In genomic region chr6:86820690-86821089, GRCm38 (mm10) we compare ENCODE assay signal across 11 mouse cellular contexts. TPM values are rescaled to one million over a fixed set of nuclear protein-coding genes. Genes with fewer than 3 reads are reported as not detected.
DNase-seq lines count a peak whose midpoint lies in the region; ATAC-seq and TF ChIP-seq lines count a peak whose summit lies in the region.
"Had no signal": no experiment of that assay in that cellular context is flagged by ENCODE, and none has a peak within 500 bp of the region (broad histone marks: within the 10 kb centered on the region; RNA-seq: fewer than 3 reads in every experiment).

No protein-coding gene starts in this region.

- TF ChIP-seq CTCF in layer of hippocampus, adult 2 months (conservative IDR thresholded peaks at IDR 0.05) = peak; percentile 73
- TF ChIP-seq CTCF in stomach, postnatal 0 days (IDR thresholded peaks at IDR 0.05; ENCODE audit: low read depth) = peak; percentile 71

- no peaks in the 10 kb centered on the region for H3K27me3 ChIP-seq in stomach, postnatal 0 days (ENCODE audit: control insufficient read depth, insufficient read depth, low read length)

- H3K4me1 ChIP-seq in stomach, postnatal 0 days (replicated peaks; ENCODE audit: control insufficient read depth, insufficient read depth) = no peaks in the 10 kb centered on the region

- 50% methylated on average over 7 of the region's 7 CpGs for WGBS in stomach, postnatal 0 days

- no peak overlapping the region for H3K4me3 ChIP-seq in layer of hippocampus, adult 2 months
- H3K4me3 ChIP-seq in stomach, postnatal 0 days (ENCODE audit: low read depth, low read length) = no peak overlapping the region
- H3K4me3 ChIP-seq: megakaryocyte, embryonic 14.5 days had no signal

- H3K9me3 ChIP-seq in stomach, postnatal 0 days (ENCODE audit: control insufficient read depth, low read length) = no peaks in the 10 kb centered on the region
- H3K9me3 ChIP-seq: megakaryocyte, embryonic 14.5 days had no signal

- no peak overlapping the region for H3K9ac ChIP-seq in stomach, postnatal 0 days (ENCODE audit: low read length)

- H3K36me3 ChIP-seq in stomach, postnatal 0 days (ENCODE audit: control insufficient read depth, insufficient read depth, low read length) = no peaks in the 10 kb centered on the region

- TF ChIP-seq EP300 in stomach, postnatal 0 days (optimal IDR thresholded peaks at IDR 0.05) = no peak

- H3K27ac ChIP-seq in layer of hippocampus, adult 2 months = no peak overlapping the region
- H3K27ac ChIP-seq in stomach, postnatal 0 days (replicated peaks) = no peak overlapping the region

- intact Hi-C loops in heart, postnatal 36 days (cut with DNase I) = no loop called here

- DNase-seq in layer of hippocampus, adult 2 months (ENCODE audit: low spot score in 2 of 2) = no peak
- no peak for DNase-seq in layer of hippocampus, adult 8-10 months (ENCODE audit: low spot score in 2 of 2)
- peak; percentile 50 for DNase-seq in NIH3T3 (ENCODE audit: low read depth)
- peak; percentile 45 for DNase-seq in stomach, postnatal 0 days (ENCODE audit: low spot score)
- no peak for DNase-seq in kidney, postnatal 10 days
- DNase-seq in heart, postnatal 36 days = no peak
- DNase-seq: gastrocnemius, postnatal 25 days; kidney, postnatal 14 days; spleen, adult 18-20 months had no signal

- H3K4me2 ChIP-seq in stomach, postnatal 0 days (replicated peaks; ENCODE audit: low read depth) = no peak overlapping the region

- peak; percentile 55; the same call in 1 of the 2 replicates for ATAC-seq in erythroid progenitor cell, adult 5-6 weeks (replicated peaks; ENCODE audit: low FRiP score, poor library complexity, severe bottlenecking)
- ATAC-seq in stomach, postnatal 0 days (ENCODE audit: low FRiP score, low TSS enrichment) = no peak

RNA-seq across cellular contexts. Expression of gene Anxa4, which starts 27.3 kb away (rescaled TPM):
- 1 to 10 TPM; 4.6 to 4.8 TPM for total RNA-seq in layer of hippocampus, adult 2 months (2021)
- 10 to 100 TPM in 1 of 4 experiments, 1 to 10 TPM in 3; 6.2 to 19.2 (median 8.1) TPM for total RNA-seq in layer of hippocampus, adult 8-10 months (2022)
- 0.72 and 16.8 TPM in 2 replicates for total RNA-seq in erythroid progenitor cell, adult 5-6 weeks (2015; ENCODE audit: low replicate concordance)
- total RNA-seq in erythroid progenitor cell, adult 5-6 weeks (2017; ENCODE audit: low replicate concordance) = 5.1 and 8.6 TPM in 2 replicates
- polyA plus RNA-seq in stomach, postnatal 0 days (2015; fragmentation: Nextera tagmentation; extraction: Ambion mirVana) = 111 and 114 TPM in 2 replicates
- 10 to 100 TPM; 36.1 to 42.0 TPM for total RNA-seq in heart, postnatal 36 days (2021)

RNA-seq across cellular contexts. Expression of gene Aak1, which starts 28.6 kb away (rescaled TPM):
- 100 to 1,000 TPM; 445 to 462 TPM for total RNA-seq in layer of hippocampus, adult 2 months (2021)
- total RNA-seq in layer of hippocampus, adult 8-10 months (2022) = 100 to 1,000 TPM; 392 to 484 (median 448) TPM
- 18.4 and 39.4 TPM in 2 replicates for total RNA-seq in erythroid progenitor cell, adult 5-6 weeks (2015; ENCODE audit: low replicate concordance)
- 10.5 and 15.8 TPM in 2 replicates for total RNA-seq in erythroid progenitor cell, adult 5-6 weeks (2017; ENCODE audit: low replicate concordance)
- polyA plus RNA-seq in stomach, postnatal 0 days (2015; fragmentation: Nextera tagmentation; extraction: Ambion mirVana) = 5.6 and 5.8 TPM in 2 replicates
- 10 to 100 TPM; 71.1 to 75.1 TPM for total RNA-seq in heart, postnatal 36 days (2021)

Comparison
In these comparisons a context has a peak if more than half of its experiments do, and no peak if none do; other contexts are left out.
1. DNase-seq: peak in NIH3T3 (single experiment) and stomach, postnatal 0 days (single experiment); none in layer of hippocampus, adult 2 months (0 of 2), layer of hippocampus, adult 8-10 months (0 of 2), kidney, postnatal 10 days (single experiment) and heart, postnatal 36 days (0 of 2).
2. RNA of gene Aak1, which starts 28.6 kb away (total RNA-seq): 392 to 484 TPM in layer of hippocampus, adult 8-10 months and 445 to 462 TPM in layer of hippocampus, adult 2 months; 71.1 to 75.1 TPM in heart, postnatal 36 days and 10.5 to 39.4 TPM in erythroid progenitor cell, adult 5-6 weeks; every median in the first group is over 4 times any median in the second.